Mouse (Mus musculus): ENCODE results near the gene Ect2. TPM values are rescaled to one million over a fixed set of nuclear protein-coding genes. Genes with fewer than 3 reads are reported as not detected.

Gene Ect2
- polyA plus RNA-seq, 1 experiment = 12.0 TPM

DNA sequence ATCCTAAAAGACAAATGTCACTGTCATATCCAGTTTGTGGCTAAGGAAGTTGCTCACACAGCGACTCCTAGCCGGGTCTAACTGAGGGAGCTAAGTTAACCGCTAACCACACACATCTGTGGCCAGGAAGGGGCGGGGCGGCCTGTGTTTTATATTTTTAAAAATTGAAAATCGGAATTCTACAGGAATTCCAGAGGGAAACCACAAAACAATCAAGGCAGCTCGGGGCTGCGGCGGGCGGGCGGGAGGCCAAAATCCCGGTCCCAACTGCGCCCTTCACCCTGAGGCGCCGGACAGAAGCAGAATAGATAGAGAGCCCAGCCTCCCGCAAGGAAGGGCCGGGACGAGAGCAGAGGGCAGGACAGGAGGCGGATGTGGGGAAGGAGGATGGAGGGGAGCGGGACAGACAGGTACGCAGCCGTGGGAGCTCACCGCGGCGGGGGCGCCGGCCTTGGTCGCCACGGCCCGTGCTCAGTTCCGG, 447 bp downstream of the Ect2 start:
- no peaks in the 10 kb centered on the region for H3K27me3 ChIP-seq (ENCODE audit: control insufficient read depth, insufficient read depth, low read length)
- under 1% methylated on average over 31 of the region's 31 CpGs for WGBS
- H3K27ac ChIP-seq (ENCODE audit: control insufficient read depth, insufficient read depth, low read length) = peak overlapping the region; percentile 9; the same call in 1 of the 2 replicates
- H3K4me1 ChIP-seq (replicated peaks; ENCODE audit: control insufficient read depth, insufficient read depth, low read length) = peaks cover 6% of the 10 kb centered on the region
- H3K4me3 ChIP-seq (ENCODE audit: control insufficient read depth, insufficient read depth, low read length) = peak overlapping the region; percentile 79
- peaks cover 8% of the 10 kb centered on the region; the same call in 1 of the 2 replicates for H3K36me3 ChIP-seq (ENCODE audit: control insufficient read depth, insufficient read depth, low read length)
- TF ChIP-seq CTCF (IDR thresholded peaks at IDR 0.05; ENCODE audit: borderline replicate concordance, control insufficient read depth, extremely low read depth, insufficient read depth, low read length, poor library complexity) (no peak), POLR2A (IDR thresholded peaks at IDR 0.05; ENCODE audit: control insufficient read depth, extremely low read depth, insufficient read depth, low read length, poor library complexity) (no peak)
- DNase-seq = peak; percentile 65

DNA sequence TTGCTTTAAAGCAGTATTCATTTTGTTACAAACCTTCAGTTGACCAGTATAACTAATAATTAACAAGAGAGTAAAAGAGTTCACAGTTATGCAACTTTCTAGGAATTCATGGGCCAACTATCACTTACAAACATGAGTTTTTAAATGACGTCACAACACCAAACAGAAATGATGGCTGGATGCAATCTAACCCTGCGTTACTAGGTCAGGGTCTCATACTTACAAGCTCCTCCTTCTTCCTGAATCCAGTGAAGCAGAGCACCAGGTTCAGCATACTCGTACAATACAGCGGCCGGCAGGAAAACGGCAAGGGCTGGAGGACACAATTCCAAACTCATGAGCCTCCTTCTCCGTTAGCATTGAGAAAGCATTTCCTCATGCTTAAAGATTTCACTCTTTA, 7.9 kb downstream of the Ect2 start:
- H3K36me3 ChIP-seq (ENCODE audit: control insufficient read depth, insufficient read depth, low read length) = peaks cover 54% of the 10 kb centered on the region
- DNase-seq = no peak
- H3K4me3 ChIP-seq (ENCODE audit: control insufficient read depth, insufficient read depth, low read length) = no peak overlapping the region
- TF ChIP-seq POLR2A (IDR thresholded peaks at IDR 0.05; ENCODE audit: control insufficient read depth, extremely low read depth, insufficient read depth, low read length, poor library complexity) (no peak), CTCF (IDR thresholded peaks at IDR 0.05; ENCODE audit: borderline replicate concordance, control insufficient read depth, extremely low read depth, insufficient read depth, low read length, poor library complexity) (no peak)
- no peaks in the 10 kb centered on the region for H3K4me1 ChIP-seq (replicated peaks; ENCODE audit: control insufficient read depth, insufficient read depth, low read length)
- WGBS = 99% methylated on average over 7 of the region's 7 CpGs
- H3K27me3 ChIP-seq (ENCODE audit: control insufficient read depth, insufficient read depth, low read length) = no peaks in the 10 kb centered on the region
- no peak overlapping the region for H3K27ac ChIP-seq (ENCODE audit: control insufficient read depth, insufficient read depth, low read length)

DNA sequence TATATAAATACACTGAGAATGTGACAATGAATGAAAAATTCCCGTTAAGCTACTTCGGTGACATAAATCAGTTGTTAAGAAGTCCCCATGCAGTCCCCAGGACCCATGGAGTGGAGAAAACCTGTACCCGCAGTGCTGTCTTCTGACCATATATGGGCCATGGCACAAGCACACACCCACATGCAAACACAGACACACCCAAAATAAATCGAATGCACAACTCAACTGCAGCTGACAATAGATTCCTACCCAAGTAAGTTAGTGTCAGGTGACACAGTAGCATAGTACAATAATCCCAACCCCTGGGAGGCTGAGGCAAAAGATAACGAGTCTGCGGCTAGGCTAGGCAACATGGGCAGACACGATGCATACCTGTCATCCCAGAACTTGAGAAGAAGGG, 10.1 kb downstream of the Ect2 start:
- H3K27ac ChIP-seq (ENCODE audit: control insufficient read depth, insufficient read depth, low read length) = no peak overlapping the region
- peaks cover 66% of the 10 kb centered on the region for H3K36me3 ChIP-seq (ENCODE audit: control insufficient read depth, insufficient read depth, low read length)
- no peaks in the 10 kb centered on the region for H3K4me1 ChIP-seq (replicated peaks; ENCODE audit: control insufficient read depth, insufficient read depth, low read length)
- DNase-seq = no peak
- TF ChIP-seq CTCF (IDR thresholded peaks at IDR 0.05; ENCODE audit: borderline replicate concordance, control insufficient read depth, extremely low read depth, insufficient read depth, low read length, poor library complexity) = no peak
- no peak for TF ChIP-seq POLR2A (IDR thresholded peaks at IDR 0.05; ENCODE audit: control insufficient read depth, extremely low read depth, insufficient read depth, low read length, poor library complexity)
- H3K4me3 ChIP-seq (ENCODE audit: control insufficient read depth, insufficient read depth, low read length) = no peak overlapping the region
- 94% methylated on average over 7 of the region's 7 CpGs for WGBS
- H3K27me3 ChIP-seq (ENCODE audit: control insufficient read depth, insufficient read depth, low read length) = no peaks in the 10 kb centered on the region

DNA sequence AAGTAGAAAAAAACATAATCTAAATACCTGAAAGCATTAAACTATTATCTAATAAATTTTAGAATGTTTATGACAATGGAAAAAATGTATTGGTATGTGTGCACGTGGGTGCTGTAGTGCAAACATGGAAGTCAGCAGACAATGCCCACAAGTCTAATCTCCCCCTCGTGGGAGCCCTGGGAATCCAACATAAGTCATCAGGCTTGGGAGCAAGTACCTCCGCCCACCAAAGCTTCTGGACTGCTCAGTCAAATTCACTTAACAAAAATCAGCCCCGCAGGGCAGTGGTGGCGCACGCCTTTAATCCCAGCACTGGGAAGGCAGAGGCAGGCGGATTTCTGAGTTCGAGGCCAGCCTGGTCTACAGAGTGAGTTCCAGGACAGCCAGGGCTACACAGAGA, 13.6 kb downstream of the Ect2 start:
- Histone ChIP-seq H3K27me3 (ENCODE audit: control insufficient read depth, insufficient read depth, low read length) (no peaks in the 10 kb centered on the region), H3K27ac (ENCODE audit: control insufficient read depth, insufficient read depth, low read length) (no peak overlapping the region), H3K36me3 (ENCODE audit: control insufficient read depth, insufficient read depth, low read length) (peaks cover 74% of the 10 kb centered on the region), H3K4me3 (ENCODE audit: control insufficient read depth, insufficient read depth, low read length) (no peak overlapping the region), H3K4me1 (replicated peaks; ENCODE audit: control insufficient read depth, insufficient read depth, low read length) (no peaks in the 10 kb centered on the region)
- WGBS = 97% methylated on average over 8 of the region's 8 CpGs
- TF ChIP-seq POLR2A (IDR thresholded peaks at IDR 0.05; ENCODE audit: control insufficient read depth, extremely low read depth, insufficient read depth, low read length, poor library complexity) (no peak), CTCF (IDR thresholded peaks at IDR 0.05; ENCODE audit: borderline replicate concordance, control insufficient read depth, extremely low read depth, insufficient read depth, low read length, poor library complexity) (no peak)
- DNase-seq = no peak

DNA sequence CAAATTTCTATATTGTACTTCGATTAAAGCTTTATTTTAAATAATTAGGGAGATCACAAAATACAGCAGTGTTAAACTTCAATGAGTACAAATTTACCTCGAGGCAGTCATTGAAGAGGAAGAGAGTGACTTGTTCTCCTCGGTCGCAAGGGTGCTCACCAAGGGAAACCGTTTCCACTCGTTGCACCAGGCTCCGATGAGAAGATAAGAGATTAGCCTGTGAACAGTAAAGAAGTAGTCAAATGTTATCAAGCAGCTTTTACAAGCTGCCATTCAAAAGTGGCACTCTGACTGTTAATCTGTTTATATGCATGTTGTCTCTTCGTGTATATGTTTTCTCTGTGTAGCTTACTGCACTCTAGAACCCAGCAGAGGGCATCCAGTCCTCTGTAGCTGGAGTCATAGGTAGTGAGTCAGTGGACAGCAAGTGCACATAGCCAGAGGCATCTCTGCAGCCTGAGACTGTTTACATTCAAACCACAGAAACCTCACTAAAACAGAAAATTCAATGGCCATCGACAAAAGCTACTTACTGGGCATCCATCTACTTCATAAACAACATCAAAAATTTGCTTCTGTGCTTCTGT, 31.7 kb downstream of the Ect2 start:
- Histone ChIP-seq H3K4me3 (ENCODE audit: control insufficient read depth, insufficient read depth, low read length) (no peak overlapping the region), H3K36me3 (ENCODE audit: control insufficient read depth, insufficient read depth, low read length) (peaks cover 82% of the 10 kb centered on the region), H3K27ac (ENCODE audit: control insufficient read depth, insufficient read depth, low read length) (no peak overlapping the region), H3K27me3 (ENCODE audit: control insufficient read depth, insufficient read depth, low read length) (no peaks in the 10 kb centered on the region), H3K4me1 (replicated peaks; ENCODE audit: control insufficient read depth, insufficient read depth, low read length) (no peaks in the 10 kb centered on the region)
- WGBS = 68% methylated on average over 9 of the region's 9 CpGs
- DNase-seq = no peak
- TF ChIP-seq POLR2A (IDR thresholded peaks at IDR 0.05; ENCODE audit: control insufficient read depth, extremely low read depth, insufficient read depth, low read length, poor library complexity) = no peak
- TF ChIP-seq CTCF (IDR thresholded peaks at IDR 0.05; ENCODE audit: borderline replicate concordance, control insufficient read depth, extremely low read depth, insufficient read depth, low read length, poor library complexity) = no peak

DNA sequence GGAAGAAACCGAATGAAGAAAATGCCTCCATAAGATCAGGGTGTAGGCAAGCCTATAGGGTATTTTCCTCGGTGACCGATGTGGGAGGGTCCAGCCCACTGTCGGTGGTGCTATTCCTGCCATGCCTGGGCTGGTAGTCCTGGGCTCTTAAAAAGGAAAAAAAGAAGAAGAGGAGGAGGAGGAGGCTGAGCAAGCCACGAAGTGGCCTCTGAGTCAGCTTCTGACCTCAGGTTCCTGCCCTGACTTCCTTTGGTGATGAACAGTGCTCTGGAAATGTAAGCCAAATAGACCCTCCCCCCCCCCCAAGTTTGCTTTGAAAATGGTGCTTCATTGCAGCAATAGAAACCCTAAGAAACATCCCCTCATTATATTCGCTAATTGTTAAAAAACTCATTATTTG, 32.7 kb downstream of the Ect2 start:
- Histone ChIP-seq H3K27me3 (ENCODE audit: control insufficient read depth, insufficient read depth, low read length) (no peaks in the 10 kb centered on the region), H3K36me3 (ENCODE audit: control insufficient read depth, insufficient read depth, low read length) (peaks cover 82% of the 10 kb centered on the region), H3K4me1 (replicated peaks; ENCODE audit: control insufficient read depth, insufficient read depth, low read length) (no peaks in the 10 kb centered on the region), H3K27ac (ENCODE audit: control insufficient read depth, insufficient read depth, low read length) (no peak overlapping the region), H3K4me3 (ENCODE audit: control insufficient read depth, insufficient read depth, low read length) (no peak overlapping the region)
- no peak for DNase-seq
- no peak for TF ChIP-seq POLR2A (IDR thresholded peaks at IDR 0.05; ENCODE audit: control insufficient read depth, extremely low read depth, insufficient read depth, low read length, poor library complexity)
- no peak for TF ChIP-seq CTCF (IDR thresholded peaks at IDR 0.05; ENCODE audit: borderline replicate concordance, control insufficient read depth, extremely low read depth, insufficient read depth, low read length, poor library complexity)
- 67% methylated on average over 6 of the region's 6 CpGs for WGBS

DNA sequence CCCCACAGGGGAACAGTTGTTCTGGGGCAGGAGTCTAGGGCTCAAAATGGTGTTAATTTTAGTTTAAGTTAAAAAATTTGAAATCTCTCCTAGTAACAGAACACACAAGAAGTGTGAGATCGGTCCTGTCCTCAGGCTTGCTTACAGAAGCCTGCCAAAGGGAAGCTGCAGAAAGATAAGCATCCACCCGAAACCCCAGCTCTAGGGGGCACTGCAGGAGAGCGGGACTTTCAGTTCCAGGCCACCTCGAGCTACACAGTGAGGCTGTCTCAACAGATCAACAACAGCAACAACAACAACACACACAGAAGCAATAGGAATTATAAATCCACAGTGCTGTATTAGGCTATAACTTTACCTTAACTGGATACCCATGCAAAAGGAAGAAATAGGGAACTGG, 35.5 kb downstream of the Ect2 start:
- WGBS = 74% methylated on average over 4 of the region's 4 CpGs
- H3K4me3 ChIP-seq (ENCODE audit: control insufficient read depth, insufficient read depth, low read length) = no peak overlapping the region
- no peaks in the 10 kb centered on the region for H3K27me3 ChIP-seq (ENCODE audit: control insufficient read depth, insufficient read depth, low read length)
- no peak overlapping the region for H3K27ac ChIP-seq (ENCODE audit: control insufficient read depth, insufficient read depth, low read length)
- DNase-seq = peak; percentile 16
- H3K4me1 ChIP-seq (replicated peaks; ENCODE audit: control insufficient read depth, insufficient read depth, low read length) = no peaks in the 10 kb centered on the region
- TF ChIP-seq POLR2A (IDR thresholded peaks at IDR 0.05; ENCODE audit: control insufficient read depth, extremely low read depth, insufficient read depth, low read length, poor library complexity) (no peak), CTCF (IDR thresholded peaks at IDR 0.05; ENCODE audit: borderline replicate concordance, control insufficient read depth, extremely low read depth, insufficient read depth, low read length, poor library complexity) (no peak)
- H3K36me3 ChIP-seq (ENCODE audit: control insufficient read depth, insufficient read depth, low read length) = peaks cover 74% of the 10 kb centered on the region
